Mouse (Mus musculus): ENCODE measurements around the gene Vps4b.

- TF ChIP-seq CTCF (IDR thresholded peaks at IDR 0.05; ENCODE audit: insufficient read depth, low read depth, low read length) (no peak), POLR2A (IDR thresholded peaks at IDR 0.05; ENCODE audit: insufficient read depth, low read depth, low read length) (no peak)
Measured at GRCm38 (mm10) chr1:106796987-106797779, 655 bp upstream of the Vps4b start.

Data from olfactory bulb, adult 2 months (tissue).